Mouse (Mus musculus) lung, postnatal 36 days (tissue): ENCODE data around the gene Bmx.

Experiments
- DNase-seq: peaks from one replicate; pipeline ENCODE4 v3.0.0; 2022; ENCODE audit warnings: mixed read lengths

Bmx gene

DNA sequence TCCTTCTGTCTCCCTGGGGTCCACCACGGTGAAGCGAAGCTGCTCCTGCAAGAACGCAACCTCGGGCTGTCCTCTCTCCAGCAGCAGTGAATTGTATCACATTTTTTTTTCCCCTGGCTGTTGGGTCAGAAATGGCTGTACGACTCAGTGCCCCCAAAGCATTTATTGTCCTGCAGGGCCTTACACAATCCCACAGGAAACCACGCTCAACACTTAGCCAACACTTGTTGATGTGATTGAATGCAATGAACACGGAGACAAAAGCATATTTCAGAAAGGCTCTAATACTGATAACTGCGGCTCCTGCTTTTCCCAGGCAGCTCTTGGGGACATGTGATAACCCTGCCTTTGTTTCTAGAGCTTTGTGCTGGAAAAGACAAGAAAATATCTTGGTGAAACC, at the start of gene Bmx:
Bmx (minus strand) TSS at position 137 of the 400 bp plus-strand sequence.
- peak; percentile 24 for DNase-seq

DNA sequence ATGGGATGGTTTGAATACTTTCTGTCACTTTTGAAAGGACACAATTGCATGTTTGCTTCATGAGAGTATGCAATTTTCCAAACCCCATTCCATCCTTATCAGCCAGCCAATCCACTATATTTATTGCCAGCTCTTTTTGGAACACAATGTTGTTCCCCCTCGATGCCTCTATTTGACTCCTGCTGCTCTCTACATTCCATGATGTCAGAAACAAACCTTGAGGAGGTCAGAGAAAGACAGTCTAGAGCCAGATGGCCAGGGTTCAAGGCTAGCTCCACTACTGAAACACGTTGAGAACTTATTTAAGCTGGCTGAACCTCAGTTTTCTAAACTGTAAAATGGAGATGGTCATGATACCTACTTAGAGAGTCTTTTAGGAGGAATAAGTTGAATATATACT, 48.3 kb upstream of the Bmx start:
- peak; percentile 36 for DNase-seq

- DNase-seq: peak; percentile 59
Measured at GRCm38 (mm10) chrX:164291147-164291546, 33.2 kb upstream of the Bmx start.

DNA sequence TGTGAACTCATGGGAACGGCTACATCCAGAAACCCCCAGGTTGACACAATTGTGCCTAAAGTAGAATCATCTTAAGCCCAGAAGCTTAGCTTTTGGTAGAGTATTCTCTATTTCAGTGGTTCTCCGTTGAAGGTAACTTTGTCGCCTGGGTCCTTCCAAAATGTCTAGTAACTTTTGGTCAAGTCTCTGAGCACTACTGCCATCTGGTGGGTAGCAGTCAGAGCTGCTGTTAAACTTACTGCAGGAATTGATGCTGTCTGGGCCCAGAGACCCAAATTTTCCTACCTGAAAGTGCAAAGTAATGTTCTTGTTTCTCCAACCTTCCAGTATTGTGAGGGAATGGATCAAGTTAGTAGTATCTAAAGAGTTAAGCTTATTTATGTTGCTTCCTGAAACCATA, 29.1 kb upstream of the Bmx start:
- DNase-seq: peak; percentile 50

DNA sequence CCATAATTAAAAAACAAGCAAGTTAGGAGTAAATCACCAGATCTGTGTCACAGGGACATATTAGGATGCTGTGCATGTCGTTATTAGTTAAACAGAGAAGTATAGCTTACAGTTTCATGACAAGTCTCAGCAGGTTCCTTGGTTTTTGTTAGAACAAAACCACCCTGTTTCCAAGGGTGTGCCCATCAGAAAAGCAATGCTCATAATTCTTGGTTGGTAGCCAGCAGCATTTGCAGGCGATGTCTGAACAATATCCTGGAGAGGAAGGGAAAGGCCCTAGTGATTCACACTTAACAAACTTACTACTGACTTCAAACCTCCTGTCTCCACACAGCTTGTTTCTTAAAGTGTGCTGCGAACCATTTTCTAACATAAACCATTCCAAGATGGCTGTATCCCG, 25.8 kb upstream of the Bmx start:
- peak; percentile 32 for DNase-seq

GRCm38 (mm10) chrX:164280918-164281647, 23.1 kb upstream of the Bmx start:
- no peak for DNase-seq

- DNase-seq: peak; percentile 25
Measured at GRCm38 (mm10) chrX:164275536-164275935, 17.5 kb upstream of the Bmx start.

DNA sequence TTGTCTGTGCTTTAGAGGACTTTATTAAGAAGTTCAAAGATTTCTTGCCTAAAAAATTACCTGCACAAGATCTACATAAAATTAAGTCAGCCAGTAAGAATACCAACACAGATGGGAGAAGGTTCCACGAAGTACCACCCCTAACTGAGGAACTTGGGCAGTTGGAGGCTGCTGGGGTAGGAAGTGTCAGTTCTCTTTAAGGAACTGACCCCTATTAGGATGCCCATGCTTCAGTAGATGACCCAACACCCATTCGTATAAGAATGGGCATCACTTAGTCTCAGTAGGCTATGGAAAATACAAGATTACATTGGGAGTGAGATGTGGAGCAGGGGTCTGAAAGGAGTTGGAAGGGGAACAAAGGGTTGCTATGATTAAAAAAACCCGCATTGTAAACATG, 12.6 kb upstream of the Bmx start:
- DNase-seq: no peak

DNA sequence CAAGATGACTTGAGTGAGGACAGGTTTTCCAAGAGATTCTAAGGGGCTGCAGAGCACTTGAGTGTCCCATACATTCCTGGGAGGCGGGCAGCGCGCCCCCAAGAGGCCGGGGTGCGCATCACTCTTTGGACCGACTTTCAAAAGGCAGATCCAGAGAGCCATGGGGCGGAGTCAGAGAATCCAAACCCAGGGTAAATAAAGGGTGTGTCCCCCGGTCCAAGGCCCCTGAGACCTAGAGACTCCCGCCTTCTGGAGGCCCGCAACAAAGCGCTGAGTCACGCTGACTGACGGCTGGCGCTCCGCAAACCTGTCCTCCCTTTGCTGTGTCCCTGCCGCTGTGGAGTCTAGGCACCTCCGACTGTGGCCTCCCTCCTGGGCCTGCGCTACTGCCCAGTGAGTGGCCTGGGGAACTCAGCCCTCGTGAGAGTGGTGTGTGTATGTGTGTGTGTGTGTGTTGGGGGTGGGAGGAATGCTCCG, 11.3 kb upstream of the Bmx start, which contains the start of gene Pir:
Pir (plus strand) TSS at position 87 of the 477 bp plus-strand sequence.
- peak; percentile 87 for DNase-seq

DNA sequence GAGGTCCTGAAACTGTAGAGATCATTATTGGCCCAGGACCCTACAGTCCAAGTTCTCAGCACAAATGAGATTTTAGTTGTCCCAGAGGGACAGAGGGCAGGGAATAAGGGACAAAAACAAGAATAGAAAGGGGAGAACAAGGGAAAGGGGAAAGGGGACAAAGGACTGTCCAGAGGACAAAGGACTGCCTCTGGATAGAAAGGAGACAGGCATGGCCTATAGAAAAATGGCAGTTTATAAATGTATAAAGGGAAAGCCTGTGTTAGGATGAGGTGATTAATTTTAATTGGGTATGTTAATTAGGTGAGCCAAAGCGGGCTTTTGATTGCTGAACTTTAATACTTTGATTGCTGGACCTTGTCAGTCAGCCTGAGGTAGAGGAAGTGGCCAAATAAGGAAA, 6.9 kb upstream of the Bmx start:
- DNase-seq: no peak

- DNase-seq: no peak
Measured at GRCm38 (mm10) chrX:164262286-164262685, 4.3 kb upstream of the Bmx start.

DNA sequence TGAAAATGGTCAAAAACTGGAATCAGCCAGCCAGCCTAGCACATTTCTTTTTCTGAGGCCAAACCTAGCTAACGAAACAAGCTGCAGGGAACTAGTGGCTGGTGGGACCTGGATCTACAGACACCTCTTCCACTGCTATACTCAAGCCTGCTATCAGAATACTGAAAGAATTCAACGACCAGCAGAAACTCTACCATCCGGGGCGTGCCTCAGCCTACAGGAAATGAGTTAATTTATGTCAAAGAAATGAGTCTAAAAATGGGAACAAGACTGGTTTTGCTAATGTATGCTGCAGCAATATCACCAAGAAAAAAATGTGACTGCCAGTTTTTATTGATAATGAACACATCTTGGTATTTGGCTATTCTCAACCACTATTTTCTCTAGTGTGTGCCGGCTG, 669 bp upstream of the Bmx start:
- peak; percentile 15 for DNase-seq

- no peak for DNase-seq
Measured at GRCm38 (mm10) chrX:164256527-164256926, 1.5 kb downstream of the Bmx start.

GRCm38 (mm10) chrX:164246722-164247121, 11.3 kb downstream of the Bmx start:
- no peak for DNase-seq

GRCm38 (mm10) chrX:164245714-164246113, 12.3 kb downstream of the Bmx start:
- peak; percentile 59 for DNase-seq

DNA sequence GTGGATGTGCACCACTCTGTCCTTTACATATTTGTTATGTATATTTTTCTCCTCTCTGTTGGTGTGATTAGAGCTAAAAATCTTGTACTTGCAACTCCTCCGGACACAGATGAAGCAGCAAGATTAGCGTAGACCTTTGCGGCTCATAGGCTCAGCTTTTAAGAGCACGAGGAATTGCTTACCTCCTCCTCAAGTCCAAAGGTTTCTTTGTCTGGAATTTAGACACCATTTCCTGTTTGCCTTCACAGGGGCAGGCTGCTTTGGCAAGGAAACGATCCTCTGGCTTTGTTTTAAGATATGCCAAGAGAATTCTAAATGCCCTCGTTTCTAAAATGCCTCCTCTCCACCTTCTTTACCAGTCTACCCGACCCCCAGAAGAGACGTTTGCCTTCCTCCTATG, 24.6 kb downstream of the Bmx start:
- peak; percentile 9 for DNase-seq

DNA sequence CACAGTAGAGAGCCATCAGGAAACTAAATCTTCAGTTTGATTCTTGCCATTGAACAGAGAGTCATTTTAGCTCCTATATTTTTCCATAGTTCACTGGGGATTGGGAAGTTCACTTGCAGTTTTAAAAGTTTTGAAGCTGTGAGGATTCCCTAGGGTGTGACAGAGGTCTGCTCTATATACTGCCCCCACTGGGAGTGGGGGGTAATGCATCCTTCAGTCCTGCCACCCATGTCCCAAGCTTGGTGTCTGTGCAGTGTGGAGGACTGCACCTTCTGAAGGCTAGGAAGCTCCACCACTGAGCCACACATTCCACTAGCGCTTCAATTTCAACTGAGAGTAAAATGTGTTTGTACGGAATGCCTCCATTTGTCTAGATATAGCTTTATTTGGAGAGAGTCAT, 36.0 kb downstream of the Bmx start:
- DNase-seq: peak; percentile 49

GRCm38 (mm10) chrX:164200547-164200946, 57.4 kb downstream of the Bmx start:
- peak; percentile 2 for DNase-seq

DNA sequence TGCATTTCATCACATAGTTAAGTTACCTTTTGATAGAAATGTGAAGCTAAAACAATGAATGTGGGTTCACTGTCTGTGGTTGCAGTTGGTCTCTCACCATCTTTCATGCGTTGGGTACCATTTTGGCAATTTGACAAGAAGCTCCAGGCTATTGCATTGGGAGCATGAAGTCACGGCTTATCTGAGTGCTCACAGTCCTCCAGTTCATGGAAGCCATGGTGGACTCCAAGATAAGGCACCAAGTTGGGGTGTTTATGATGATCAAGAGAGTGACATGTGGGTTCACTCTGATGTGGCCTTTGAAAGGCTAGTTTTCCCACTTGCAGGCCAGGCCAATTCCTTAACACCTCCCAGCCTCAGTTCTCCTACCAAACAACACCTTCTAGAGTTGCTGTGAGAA, 60.3 kb downstream of the Bmx start:
- no peak for DNase-seq

DNA sequence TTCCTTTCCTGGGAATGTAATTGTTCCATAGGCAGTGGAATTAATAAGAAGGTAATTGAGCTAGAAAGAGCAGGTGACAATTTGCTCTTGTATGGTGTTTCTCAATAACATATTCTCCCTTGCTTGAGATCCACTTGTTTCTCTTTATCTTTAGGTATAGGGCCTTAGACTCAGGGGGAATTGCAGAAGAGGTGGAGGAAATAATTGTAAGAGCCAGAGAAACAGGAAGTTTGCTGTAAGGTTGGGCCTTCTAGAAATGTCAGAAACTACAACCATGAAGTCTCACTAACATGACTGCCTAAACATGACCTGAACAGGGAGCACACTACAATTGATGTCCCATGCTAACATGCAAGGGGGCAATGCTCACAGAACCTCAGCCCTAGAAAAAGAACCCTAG, 68.1 kb downstream of the Bmx start:
- DNase-seq: no peak

DNA sequence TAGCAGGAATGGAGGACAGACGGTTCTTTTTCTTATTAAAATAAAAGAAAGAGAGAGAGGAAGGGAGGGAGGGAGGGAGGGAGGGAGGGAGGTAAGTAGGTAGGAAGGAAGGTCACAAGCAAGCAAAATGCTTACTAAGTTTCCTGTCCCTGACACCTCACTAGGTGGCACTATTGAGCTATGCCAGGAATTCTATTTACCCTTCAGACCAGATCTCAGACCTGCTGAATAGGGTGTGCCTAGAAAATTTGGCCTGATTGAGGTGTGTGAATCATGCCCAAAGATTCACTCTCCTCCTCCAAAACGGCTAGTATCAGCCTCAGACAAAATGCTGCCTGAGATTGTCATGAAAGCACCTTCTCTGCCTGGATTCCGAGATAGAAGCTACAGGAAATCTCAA, 74.1 kb downstream of the Bmx start:
- peak; percentile 75 for DNase-seq

DNA sequence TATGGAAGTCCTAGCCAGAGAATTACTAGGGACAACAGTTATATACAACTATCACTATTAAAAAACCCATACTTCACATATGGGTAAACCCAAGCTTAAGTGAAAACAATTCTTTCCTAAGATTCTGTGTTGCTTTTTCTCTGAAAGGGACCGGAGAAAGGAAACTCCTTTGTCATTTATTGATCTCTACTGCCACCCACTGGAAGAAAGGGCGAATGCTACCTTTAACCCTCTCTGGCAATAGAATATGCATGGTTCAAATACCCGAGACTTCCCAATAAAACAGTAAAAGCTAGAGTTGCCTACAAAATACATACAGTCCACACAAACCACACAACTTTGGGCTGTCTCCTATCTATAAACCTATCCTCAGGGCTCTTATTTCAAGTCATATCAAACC, 78.2 kb downstream of the Bmx start:
- peak; percentile 65 for DNase-seq

DNA sequence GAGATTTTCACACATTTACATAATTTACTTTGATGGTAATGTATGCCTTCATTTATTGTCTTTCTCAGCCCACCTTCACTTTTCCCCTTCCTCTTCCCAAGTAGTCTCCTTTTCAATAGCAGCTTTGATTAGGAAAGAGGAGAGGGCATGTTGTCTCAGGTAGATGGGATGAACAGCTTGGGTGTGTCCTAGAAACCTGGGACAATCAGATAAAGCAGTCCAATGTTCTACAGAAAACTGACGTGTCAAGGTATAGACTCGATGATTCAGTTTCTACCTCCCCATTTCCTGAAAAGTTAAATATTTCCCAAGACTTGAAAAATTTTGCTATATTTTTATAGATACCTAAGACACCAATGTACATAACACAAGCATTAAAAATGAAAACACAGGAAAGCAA, 79.1 kb downstream of the Bmx start:
- DNase-seq: no peak

GRCm38 (mm10) chrX:164175780-164176179, 82.2 kb downstream of the Bmx start:
- no peak for DNase-seq

DNA sequence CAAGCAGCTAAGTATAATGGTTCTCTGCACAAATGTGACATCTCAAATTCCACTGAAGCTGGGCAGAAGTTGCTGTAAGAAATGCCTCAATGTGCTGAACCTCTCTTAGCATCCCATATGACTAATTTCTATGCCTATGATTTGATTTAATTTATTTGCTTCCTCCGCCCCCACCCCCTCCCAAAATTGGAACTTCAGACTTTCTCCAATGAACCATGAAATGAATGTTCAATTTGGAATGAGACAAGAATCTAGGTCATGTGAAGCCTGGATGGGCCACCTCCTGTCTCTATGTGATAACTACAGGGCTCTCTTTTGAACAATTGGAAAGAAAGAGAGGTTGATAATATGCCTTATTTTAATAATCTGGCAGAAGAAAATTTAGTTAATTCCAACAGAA, 82.7 kb downstream of the Bmx start:
- no peak for DNase-seq
